Comparison of ENCODE assay signal across 14 mouse cellular contexts in genomic region chr2:132290808-132291207, GRCm38 (mm10). TPM values are rescaled to one million over a fixed set of nuclear protein-coding genes. Genes with fewer than 3 reads are reported as not detected.
DNase-seq lines count a peak whose midpoint lies in the region; ATAC-seq and TF ChIP-seq lines count a peak whose summit lies in the region.
"Had no signal": no experiment of that assay in that cellular context is flagged by ENCODE, and none has a peak within 500 bp of the region (broad histone marks: within the 10 kb centered on the region; RNA-seq: fewer than 3 reads in every experiment).

No protein-coding gene starts in this region.

- no peak overlapping the region for H3K9ac ChIP-seq in forebrain, postnatal 0 days
- H3K9ac ChIP-seq in forebrain, embryonic 15.5 days (replicated peaks) = no peak overlapping the region
- peak overlapping the region; percentile 3; the same call in 1 of the 2 replicates for H3K9ac ChIP-seq in heart, embryonic 16.5 days (ENCODE audit: low read length)
- no peak overlapping the region for H3K9ac ChIP-seq in lung, postnatal 0 days (replicated peaks; ENCODE audit: low read depth)
- H3K9ac ChIP-seq: forebrain, embryonic 12.5 days; kidney, embryonic 15.5 days; liver, embryonic 14.5 days had no signal

- H3K4me3 ChIP-seq in forebrain, postnatal 0 days (ENCODE audit: low read depth, low read length) = no peak overlapping the region
- H3K4me3 ChIP-seq in forebrain, embryonic 15.5 days = no peak overlapping the region
- H3K4me3 ChIP-seq in heart, embryonic 16.5 days (ENCODE audit: low read length) = no peak overlapping the region
- H3K4me3 ChIP-seq in lung, postnatal 0 days (ENCODE audit: low read depth, low read length) = no peak overlapping the region
- no peak overlapping the region for H3K4me3 ChIP-seq in small intestine, adult 2 months (ENCODE audit: low read depth, low read length)
- H3K4me3 ChIP-seq: forebrain, embryonic 12.5 days; kidney, embryonic 15.5 days had no signal

- H3K27ac ChIP-seq in forebrain, postnatal 0 days (ENCODE audit: low read depth, low read length) = 0 out of 2 replicates have a peak overlapping the region, but pooled peaks have one; percentile 81
- no peak overlapping the region for H3K27ac ChIP-seq in forebrain, embryonic 15.5 days (replicated peaks)
- H3K27ac ChIP-seq in heart, embryonic 16.5 days (ENCODE audit: low read length) = peak overlapping the region; percentile 54
- peak overlapping the region; percentile 15; the same call in 1 of the 2 replicates for H3K27ac ChIP-seq in lung, postnatal 0 days (ENCODE audit: low read length)
- H3K27ac ChIP-seq in small intestine, adult 2 months (ENCODE audit: insufficient read depth, low read depth, low read length) = 0 out of 2 replicates have a peak overlapping the region, but pooled peaks have one; percentile 1
- H3K27ac ChIP-seq: kidney, embryonic 15.5 days; liver, embryonic 14.5 days had no signal

- intact Hi-C loops in heart, postnatal 25 days (cut with DNase I) = no loop called here

- H3K4me2 ChIP-seq in forebrain, postnatal 0 days (ENCODE audit: low read depth) = no peak overlapping the region
- H3K4me2 ChIP-seq in forebrain, embryonic 15.5 days (replicated peaks) = no peak overlapping the region
- H3K4me2 ChIP-seq in heart, embryonic 16.5 days (ENCODE audit: low read depth, low read length) = no peak overlapping the region
- H3K4me2 ChIP-seq in lung, postnatal 0 days (replicated peaks; ENCODE audit: low read depth, low read length) = no peak overlapping the region
- H3K4me2 ChIP-seq: forebrain, embryonic 12.5 days; kidney, embryonic 15.5 days had no signal

- no peak for DNase-seq in forebrain, postnatal 0 days
- DNase-seq in heart, postnatal 25 days (ENCODE audit: low spot score) = no peak
- DNase-seq in lung, postnatal 0 days (ENCODE audit: low spot score) = no peak
- DNase-seq in lung, postnatal 10 days = no peak
- no peak for DNase-seq in embryo, embryonic 11 days
- DNase-seq: adrenal gland, adult 2 months; left cerebral cortex, postnatal 4 days; spleen, adult 18-20 months had no signal

- H3K36me3 ChIP-seq in forebrain, postnatal 0 days (ENCODE audit: insufficient read depth) = peaks cover 24% of the 10 kb centered on the region
- peaks cover 19% of the 10 kb centered on the region for H3K36me3 ChIP-seq in forebrain, embryonic 15.5 days
- H3K36me3 ChIP-seq in heart, embryonic 16.5 days (ENCODE audit: control insufficient read depth, insufficient read depth) = peaks cover 11% of the 10 kb centered on the region
- 0 out of 2 replicates have a peak, but pooled peaks cover 16% of the 10 kb centered on the region for H3K36me3 ChIP-seq in lung, postnatal 0 days (ENCODE audit: insufficient read depth, low read length)
- peaks cover 18% of the 10 kb centered on the region for H3K36me3 ChIP-seq in small intestine, adult 2 months (ENCODE audit: control insufficient read depth, insufficient read depth, low read length)

- TF ChIP-seq EP300 in lung, postnatal 0 days (IDR thresholded peaks at IDR 0.05) = no peak

- TF ChIP-seq POLR2A in small intestine, adult 2 months (IDR thresholded peaks at IDR 0.05; ENCODE audit: low read depth, low read length) = no peak

- H3K4me1 ChIP-seq in forebrain, postnatal 0 days (ENCODE audit: insufficient read depth) = peaks cover 10% of the 10 kb centered on the region
- peaks cover 19% of the 10 kb centered on the region for H3K4me1 ChIP-seq in forebrain, embryonic 15.5 days
- H3K4me1 ChIP-seq in heart, embryonic 16.5 days (ENCODE audit: control insufficient read depth, insufficient read depth, low read length) = peaks cover 44% of the 10 kb centered on the region
- peaks cover 5% of the 10 kb centered on the region; the same call in 1 of the 2 replicates for H3K4me1 ChIP-seq in lung, postnatal 0 days (ENCODE audit: insufficient read depth, low read depth, low read length)
- peaks cover 9% of the 10 kb centered on the region; the same call in 1 of the 2 replicates for H3K4me1 ChIP-seq in small intestine, adult 2 months (ENCODE audit: control insufficient read depth, insufficient read depth, insufficient read length, low read length)

- ATAC-seq in forebrain, postnatal 0 days = no peak
- ATAC-seq in forebrain, embryonic 15.5 days (replicated peaks) = no peak
- ATAC-seq in heart, embryonic 16.5 days (replicated peaks; ENCODE audit: extremely low read depth, insufficient read depth, low FRiP score) = no peak
- ATAC-seq in lung, postnatal 0 days = 0 out of 2 replicates have a peak, but pooled peaks have one; percentile 23

- H3K9me3 ChIP-seq in forebrain, postnatal 0 days (ENCODE audit: low read length) = no peaks in the 10 kb centered on the region
- H3K9me3 ChIP-seq in forebrain, embryonic 15.5 days = no peaks in the 10 kb centered on the region
- no peaks in the 10 kb centered on the region for H3K9me3 ChIP-seq in heart, embryonic 16.5 days (replicated peaks; ENCODE audit: control insufficient read depth, low read length)
- H3K9me3 ChIP-seq in lung, postnatal 0 days (ENCODE audit: low read length) = no peaks in the 10 kb centered on the region
- H3K9me3 ChIP-seq: forebrain, embryonic 12.5 days; kidney, embryonic 15.5 days had no signal

- 78% methylated on average over 6 of the region's 6 CpGs for WGBS in forebrain, postnatal 0 days
- WGBS in forebrain, embryonic 15.5 days = 79% methylated on average over 6 of the region's 6 CpGs
- 72% methylated on average over 6 of the region's 6 CpGs for WGBS in heart, embryonic 16.5 days
- WGBS in lung, postnatal 0 days = 58% methylated on average over 6 of the region's 6 CpGs
- 74% methylated on average over 6 of the region's 6 CpGs for WGBS in small intestine, adult 2 months

- TF ChIP-seq CTCF in forebrain, postnatal 0 days (IDR thresholded peaks at IDR 0.05; ENCODE audit: low read depth) = no peak
- TF ChIP-seq CTCF in lung, postnatal 0 days (IDR thresholded peaks at IDR 0.05) = no peak
- TF ChIP-seq CTCF in small intestine, adult 2 months (IDR thresholded peaks at IDR 0.05; ENCODE audit: extremely low read depth, insufficient read length, insufficient replicate concordance, low read depth, low read length) = no peak

- no peaks in the 10 kb centered on the region for H3K27me3 ChIP-seq in forebrain, postnatal 0 days (ENCODE audit: insufficient read depth, low read length)
- H3K27me3 ChIP-seq in forebrain, embryonic 15.5 days = no peaks in the 10 kb centered on the region
- no peaks in the 10 kb centered on the region for H3K27me3 ChIP-seq in heart, embryonic 16.5 days (ENCODE audit: control insufficient read depth, insufficient read depth, low read length)
- no peaks in the 10 kb centered on the region for H3K27me3 ChIP-seq in lung, postnatal 0 days (replicated peaks; ENCODE audit: insufficient read depth, low read length)
- no peaks in the 10 kb centered on the region for H3K27me3 ChIP-seq in small intestine, adult 2 months (ENCODE audit: control insufficient read depth, insufficient read depth, low read length)
- H3K27me3 ChIP-seq: forebrain, embryonic 12.5 days; kidney, embryonic 15.5 days had no signal

RNA-seq across cellular contexts. Expression of gene Cds2, which starts 27.9 kb away (rescaled TPM):
- 56.7 and 85.1 TPM in 2 replicates for total RNA-seq in forebrain, postnatal 0 days (2014; rRNA removed)
- polyA plus RNA-seq in forebrain, postnatal 0 days (2015; fragmentation: Nextera tagmentation; extraction: Ambion mirVana) = 14.6 and 27.7 TPM in 2 replicates
- polyA plus RNA-seq in forebrain, embryonic 15.5 days (2015; fragmentation: Nextera tagmentation; extraction: Ambion mirVana) = 25.7 and 27.6 TPM in 2 replicates
- polyA plus RNA-seq in heart, embryonic 16.5 days (2015; fragmentation: Nextera tagmentation; extraction: Ambion mirVana) = 24.6 and 28.2 TPM in 2 replicates
- total RNA-seq in heart, postnatal 25 days (2021) = 10 to 100 TPM; 78.3 to 96.3 TPM
- polyA plus RNA-seq in lung, postnatal 0 days (2015; fragmentation: Nextera tagmentation; extraction: Ambion mirVana) = 32.3 and 37.0 TPM in 2 replicates
- polyA plus RNA-seq in small intestine, adult 2 months (2012; rRNA removed) = 9.6 and 21.2 TPM in 2 replicates

RNA-seq across cellular contexts. Expression of gene Pcna, which starts 37.7 kb away (rescaled TPM):
- 141 and 151 TPM in 2 replicates for total RNA-seq in forebrain, postnatal 0 days (2014; rRNA removed)
- 124 and 136 TPM in 2 replicates for polyA plus RNA-seq in forebrain, postnatal 0 days (2015; fragmentation: Nextera tagmentation; extraction: Ambion mirVana)
- 190 and 193 TPM in 2 replicates for polyA plus RNA-seq in forebrain, embryonic 15.5 days (2015; fragmentation: Nextera tagmentation; extraction: Ambion mirVana)
- 151 and 206 TPM in 2 replicates for polyA plus RNA-seq in heart, embryonic 16.5 days (2015; fragmentation: Nextera tagmentation; extraction: Ambion mirVana)
- total RNA-seq in heart, postnatal 25 days (2021) = 10 to 100 TPM; 37.5 to 40.9 TPM
- polyA plus RNA-seq in lung, postnatal 0 days (2015; fragmentation: Nextera tagmentation; extraction: Ambion mirVana) = 74.7 and 76.4 TPM in 2 replicates
- 32.6 and 54.9 TPM in 2 replicates for polyA plus RNA-seq in small intestine, adult 2 months (2012; rRNA removed)

RNA-seq across cellular contexts. Expression of gene Tmem230, which starts 43.2 kb away (rescaled TPM):
- total RNA-seq in forebrain, postnatal 0 days (2014; rRNA removed) = 32.5 and 47.0 TPM in 2 replicates
- polyA plus RNA-seq in forebrain, postnatal 0 days (2015; fragmentation: Nextera tagmentation; extraction: Ambion mirVana) = 37.3 and 47.1 TPM in 2 replicates
- 47.1 and 47.2 TPM in 2 replicates for polyA plus RNA-seq in forebrain, embryonic 15.5 days (2015; fragmentation: Nextera tagmentation; extraction: Ambion mirVana)
- polyA plus RNA-seq in heart, embryonic 16.5 days (2015; fragmentation: Nextera tagmentation; extraction: Ambion mirVana) = 37.3 and 46.5 TPM in 2 replicates
- total RNA-seq in heart, postnatal 25 days (2021) = 10 to 100 TPM; 22.6 to 23.9 TPM
- polyA plus RNA-seq in lung, postnatal 0 days (2015; fragmentation: Nextera tagmentation; extraction: Ambion mirVana) = 39.6 and 41.7 TPM in 2 replicates
- polyA plus RNA-seq in small intestine, adult 2 months (2012; rRNA removed) = 112 and 227 TPM in 2 replicates
